Mouse (Mus musculus) cerebellum, postnatal 4 days (tissue): ENCODE measurements around the gene Osbpl8.
"Not testable (repeated sequence)": the region's sequence is repeated elsewhere in the genome, so short reads cannot be mapped to it uniquely, and the experiment has no call there.

Experiments
- DNase-seq, 2 experiments: peaks; one replicate each; pipeline ENCODE4 v3.0.0; 2022; ENCODE audit warnings: low spot score in 2 of 2, mixed read lengths in 1 of 2

Gene Osbpl8

DNA sequence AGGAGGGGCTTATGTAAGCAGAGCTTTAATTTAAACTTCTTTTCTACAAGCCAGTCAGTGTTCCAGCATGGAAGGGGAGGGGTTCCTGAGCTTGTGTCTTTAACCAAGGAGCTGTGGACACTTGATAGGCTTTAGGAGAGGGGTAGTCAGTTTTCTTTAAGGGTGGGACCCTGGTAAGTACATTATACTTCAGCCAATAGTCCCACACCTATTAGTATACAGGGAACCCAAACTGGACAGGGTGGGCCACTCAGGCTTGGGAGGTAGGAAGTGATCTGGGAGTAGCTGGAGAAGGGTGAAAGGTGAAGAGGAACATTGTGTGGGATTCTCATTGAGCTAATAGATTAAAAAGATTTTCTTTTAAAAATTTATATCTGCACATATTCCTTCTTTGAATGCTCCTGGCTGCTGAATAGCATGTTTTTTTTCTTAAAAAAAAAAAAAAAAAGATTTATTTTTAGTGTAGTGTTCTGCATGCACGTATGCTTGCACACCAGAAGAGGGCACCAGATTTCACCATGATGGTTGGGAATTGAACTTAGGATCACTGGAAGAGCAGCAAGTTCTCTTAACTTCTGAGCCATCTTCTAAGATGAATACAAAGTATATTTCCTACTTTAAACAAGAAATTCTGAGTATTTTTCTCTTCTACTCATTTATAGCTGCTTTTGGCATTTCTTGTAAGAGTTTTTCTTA lies 21.2 kb downstream of the Osbpl8 start:
- no peak for DNase-seq

DNA sequence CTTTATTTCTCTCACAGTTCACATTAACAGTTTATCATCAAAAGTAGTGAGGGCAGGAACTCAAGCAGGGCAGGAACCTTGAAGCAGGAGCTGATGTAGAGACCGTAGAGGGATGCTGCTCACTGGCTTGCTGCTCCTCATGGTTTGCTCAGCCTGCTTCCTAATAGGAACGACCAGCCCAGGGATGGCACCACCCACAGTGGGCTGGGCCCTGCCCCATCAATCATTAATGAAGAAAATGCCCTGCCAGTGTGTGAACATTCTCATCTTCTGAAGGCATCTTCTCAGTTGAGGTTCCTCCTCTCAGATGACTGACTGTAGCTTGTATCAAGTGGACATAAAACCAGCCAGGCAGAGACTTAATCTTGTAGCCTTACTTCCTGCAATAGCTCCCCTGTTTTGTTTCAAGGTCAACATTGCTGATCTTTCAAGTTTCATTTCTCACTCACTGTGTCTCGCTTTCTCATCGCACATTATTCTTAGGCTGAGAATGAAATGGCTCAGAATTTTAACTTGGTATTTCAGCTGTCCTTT lies 24.5 kb downstream of the Osbpl8 start:
- no peak for DNase-seq

DNA sequence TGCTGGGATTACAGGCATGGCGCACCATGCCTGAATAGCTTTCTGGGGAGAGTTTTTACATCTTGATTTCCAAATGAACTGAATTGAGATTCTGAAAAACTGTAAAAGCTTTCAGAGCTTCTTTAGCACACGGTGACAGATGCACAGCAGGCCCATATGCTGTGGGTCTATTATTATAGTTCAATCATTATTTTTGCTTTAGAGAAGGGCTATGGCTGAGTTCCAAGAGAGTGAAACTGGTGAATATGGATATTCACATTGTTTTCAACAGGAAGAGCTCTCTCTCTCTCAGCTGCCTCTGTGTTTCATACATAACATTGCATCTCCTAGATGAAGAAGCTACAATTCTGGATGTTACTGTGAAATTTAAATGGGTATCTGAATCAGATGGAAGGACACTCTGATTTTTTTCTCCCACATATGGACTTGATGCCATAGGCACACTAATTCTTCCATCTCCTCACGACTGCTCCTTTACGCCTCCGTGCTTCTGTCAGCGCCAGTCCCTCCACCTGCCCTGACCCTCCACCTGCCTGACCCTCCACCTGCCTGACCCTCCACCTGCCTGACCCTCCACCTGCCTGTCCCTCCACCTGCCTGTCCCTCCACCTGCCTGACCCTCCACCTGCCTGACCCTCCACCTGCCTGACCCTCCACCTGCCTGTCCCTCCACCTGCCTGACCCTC lies 25.7 kb downstream of the Osbpl8 start:
- DNase-seq: no peak

DNA sequence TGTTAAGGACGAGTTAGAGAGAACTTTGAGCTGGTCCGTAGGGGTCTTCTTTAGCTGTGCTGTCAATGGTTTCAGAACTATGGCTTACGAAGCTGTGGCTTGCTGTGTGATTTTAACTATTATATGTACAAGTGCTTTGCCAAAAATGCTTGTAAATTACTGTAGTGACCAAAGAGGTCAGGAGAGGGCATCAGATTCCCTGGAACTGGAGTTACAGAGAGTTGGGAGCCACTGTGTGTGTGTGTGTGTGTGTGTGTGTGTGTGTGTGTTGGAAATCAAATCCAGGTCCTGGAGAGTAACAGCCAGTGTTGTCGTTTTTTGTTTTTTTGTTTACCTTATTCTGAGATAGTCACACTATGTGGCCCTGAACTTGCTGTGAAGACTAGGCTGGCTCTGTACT lies 29.0 kb downstream of the Osbpl8 start:
- no peak for DNase-seq

DNA sequence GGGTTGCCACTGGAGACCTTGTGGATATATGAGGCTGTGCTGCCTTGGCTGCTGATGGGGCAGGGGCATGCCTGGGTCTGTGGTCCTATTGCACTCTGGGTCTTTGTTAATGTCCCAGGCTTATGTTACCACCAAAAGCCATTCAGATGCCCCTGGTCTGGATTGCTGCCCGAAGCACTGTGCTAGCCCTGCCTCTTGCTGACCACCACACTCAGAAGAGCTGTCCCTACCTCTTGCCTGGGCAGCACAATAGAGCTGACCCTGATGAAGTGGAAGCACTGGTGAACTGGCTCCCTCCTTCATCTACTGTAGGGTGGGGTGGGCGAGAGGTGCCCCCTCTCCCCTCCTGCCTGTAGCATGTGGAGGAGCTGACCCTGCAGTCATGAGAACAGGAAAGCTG lies 31.6 kb downstream of the Osbpl8 start:
- no peak for DNase-seq

DNA sequence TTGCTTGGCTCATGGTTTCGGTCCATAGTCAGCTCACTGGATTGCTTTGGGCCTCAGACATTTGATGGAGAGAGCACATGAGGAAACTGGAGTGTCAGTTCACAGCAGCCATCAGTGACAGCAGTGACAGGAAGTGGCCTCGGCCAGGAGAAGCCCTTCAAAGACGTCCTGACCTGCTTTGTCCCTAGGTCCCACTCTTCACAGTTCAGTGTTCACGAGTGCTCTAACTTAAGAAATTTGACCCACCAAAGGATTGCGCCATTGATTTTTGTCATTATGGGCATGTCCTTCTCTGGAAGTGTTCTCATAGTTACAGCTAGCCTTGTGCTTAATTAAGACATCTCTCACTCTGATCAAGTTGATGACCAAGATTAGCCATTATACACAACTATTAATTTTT lies 34.2 kb downstream of the Osbpl8 start:
- not testable (repeated sequence) for DNase-seq

DNA sequence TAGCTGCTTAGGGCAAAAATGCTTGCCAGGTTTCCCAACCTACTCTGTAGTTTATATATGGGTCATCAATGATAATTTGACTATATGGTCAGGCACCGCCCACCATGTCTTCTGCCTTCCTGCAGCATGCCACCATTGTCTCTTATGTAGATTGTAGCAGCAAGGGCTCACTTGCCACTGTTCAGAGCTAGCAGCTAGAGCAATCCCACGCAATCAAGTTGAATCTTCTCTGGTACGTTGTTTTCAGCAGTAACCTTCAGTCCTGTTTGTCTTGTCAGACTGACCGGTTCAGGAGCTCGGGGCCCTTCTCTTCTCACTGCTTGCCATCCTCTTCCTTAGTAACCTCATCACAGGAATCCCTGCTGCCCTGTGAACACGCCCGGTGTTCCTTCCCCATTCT lies 36.6 kb downstream of the Osbpl8 start:
- no peak for DNase-seq

DNA sequence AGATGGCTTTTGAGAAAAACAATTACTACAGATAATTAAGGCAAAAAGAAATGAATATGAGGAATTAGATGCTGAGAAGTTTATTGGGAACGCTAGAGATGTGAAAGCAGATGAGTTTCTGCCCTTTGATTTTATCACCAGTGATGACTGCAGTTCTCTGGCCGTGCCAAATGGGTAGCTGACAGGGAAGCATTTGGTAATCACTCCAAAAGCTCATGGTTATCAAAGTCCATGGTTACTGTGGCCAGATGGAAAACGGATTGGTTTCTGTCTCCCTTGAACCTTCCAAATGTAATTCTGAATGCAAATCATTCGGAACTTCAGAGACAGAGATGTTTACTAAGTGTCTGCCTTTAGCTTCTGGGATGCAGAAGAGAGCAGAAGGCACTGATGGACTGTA lies 37.1 kb downstream of the Osbpl8 start:
- DNase-seq: no peak

DNA sequence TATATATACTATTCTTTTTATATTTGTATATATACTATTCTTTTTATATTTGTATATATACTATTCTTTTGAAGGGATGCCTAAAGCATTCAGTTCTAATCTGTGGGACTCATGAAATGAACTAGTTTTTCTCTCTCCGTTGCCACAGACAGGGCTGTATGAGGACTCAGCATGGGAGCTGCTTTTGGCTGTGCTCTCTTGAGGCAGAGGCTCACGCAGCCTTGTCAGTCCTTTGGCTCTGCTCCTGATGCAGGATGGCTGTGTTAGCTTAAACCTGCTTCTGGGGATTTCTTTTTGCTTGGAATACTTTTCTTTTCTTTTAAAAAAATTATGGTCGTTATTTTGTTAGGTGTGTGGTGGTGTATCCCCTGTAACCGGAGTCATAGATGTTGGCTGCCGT lies 39.5 kb downstream of the Osbpl8 start:
- DNase-seq: no peak

DNA sequence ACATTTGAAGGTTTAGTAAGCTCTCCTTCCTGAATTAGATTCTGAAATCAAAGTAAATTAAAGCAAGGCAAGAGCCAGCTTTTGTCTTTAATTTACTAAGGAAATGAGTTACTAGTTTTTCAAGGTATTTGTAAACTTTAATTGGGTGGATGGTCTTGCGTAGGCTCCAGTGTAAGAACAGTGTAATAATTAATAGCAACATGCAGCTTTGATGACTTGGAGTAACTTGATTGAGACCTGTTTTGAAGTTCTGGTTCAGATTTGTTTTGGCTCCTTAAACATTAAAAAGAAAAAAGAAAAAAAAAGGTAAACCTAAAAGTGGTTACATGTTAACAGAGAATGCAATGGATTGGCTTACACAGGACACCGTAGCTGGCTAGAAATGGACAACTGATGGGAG lies 40.9 kb downstream of the Osbpl8 start:
- no peak for DNase-seq

DNA sequence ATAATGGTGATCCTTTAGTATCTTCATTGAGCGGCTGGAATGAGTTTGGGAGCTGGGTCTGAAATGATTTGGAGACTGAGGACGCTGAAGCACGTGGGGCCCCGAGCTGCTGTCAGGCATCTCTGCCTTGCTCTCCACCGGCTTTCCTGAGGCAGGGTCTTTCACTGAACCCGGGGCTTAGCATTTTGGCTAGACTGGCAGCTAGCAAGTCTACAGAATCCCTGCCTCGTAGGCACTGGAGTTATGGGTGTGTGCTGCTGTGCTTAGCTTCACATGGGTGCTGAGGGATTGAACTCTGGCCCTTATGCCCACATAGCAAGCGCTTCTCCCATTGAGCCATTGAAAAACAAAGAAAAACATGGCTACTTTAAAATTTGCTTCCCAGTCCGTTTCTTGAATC lies 42.8 kb downstream of the Osbpl8 start:
- DNase-seq: no peak

DNA sequence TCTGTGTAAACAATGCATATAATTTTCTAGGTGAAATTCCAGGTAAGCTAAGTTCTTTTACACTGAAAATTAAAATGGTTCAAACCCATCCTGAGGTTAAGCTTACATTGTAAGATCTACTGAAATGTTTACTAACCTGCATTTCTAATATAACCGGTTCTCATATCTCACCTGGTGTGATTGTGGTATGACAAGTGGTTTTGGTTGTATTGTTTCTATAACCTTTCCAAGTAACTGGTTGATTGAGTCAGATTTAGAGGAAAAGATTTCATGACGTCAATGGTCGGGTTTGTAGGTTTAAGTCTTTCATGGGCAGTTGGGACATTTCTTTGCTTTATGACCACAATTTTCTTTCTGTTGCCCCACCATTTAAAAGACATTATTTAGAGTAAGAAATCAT lies 49.5 kb downstream of the Osbpl8 start:
- no peak for DNase-seq

DNA sequence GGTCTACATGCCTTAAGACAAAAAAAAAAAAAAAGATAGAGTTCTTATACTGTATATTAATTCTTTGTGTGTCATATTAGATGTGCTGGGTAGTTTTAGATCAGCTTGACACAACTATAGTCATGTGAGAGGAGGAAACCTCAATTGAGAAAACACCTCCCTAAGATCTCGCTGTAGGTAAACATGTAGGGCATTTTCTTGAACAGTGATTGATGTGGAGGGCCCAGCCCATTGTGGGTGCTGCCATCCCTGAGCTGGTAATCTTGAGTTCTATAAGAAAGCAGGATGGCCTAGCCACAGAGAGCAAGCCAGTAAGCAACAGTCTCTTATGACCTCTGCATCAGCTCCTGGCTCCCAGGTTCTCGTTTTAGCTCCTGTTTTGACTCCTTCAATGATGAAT lies 50.1 kb downstream of the Osbpl8 start:
- DNase-seq: no peak

DNA sequence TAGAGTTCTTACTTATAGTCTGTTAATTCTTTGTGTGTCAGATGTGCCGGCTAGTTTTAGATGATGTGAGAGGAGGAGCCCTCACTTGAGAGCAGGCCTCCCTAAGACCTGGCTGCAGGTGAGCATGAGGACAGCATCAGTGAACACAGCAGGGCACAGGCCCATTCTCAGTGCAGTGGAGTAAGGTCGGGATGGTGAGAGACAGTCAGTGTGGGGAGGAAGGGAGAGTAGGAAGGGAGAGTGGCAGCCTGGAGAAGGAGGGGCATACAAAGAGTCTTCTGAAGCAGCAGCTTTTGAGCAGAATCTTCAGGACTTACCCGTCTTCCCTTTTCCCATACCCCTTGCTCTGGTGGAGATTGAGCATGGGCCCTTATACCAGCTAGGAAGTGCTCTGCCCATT lies 51.0 kb downstream of the Osbpl8 start:
- DNase-seq: no peak

DNA sequence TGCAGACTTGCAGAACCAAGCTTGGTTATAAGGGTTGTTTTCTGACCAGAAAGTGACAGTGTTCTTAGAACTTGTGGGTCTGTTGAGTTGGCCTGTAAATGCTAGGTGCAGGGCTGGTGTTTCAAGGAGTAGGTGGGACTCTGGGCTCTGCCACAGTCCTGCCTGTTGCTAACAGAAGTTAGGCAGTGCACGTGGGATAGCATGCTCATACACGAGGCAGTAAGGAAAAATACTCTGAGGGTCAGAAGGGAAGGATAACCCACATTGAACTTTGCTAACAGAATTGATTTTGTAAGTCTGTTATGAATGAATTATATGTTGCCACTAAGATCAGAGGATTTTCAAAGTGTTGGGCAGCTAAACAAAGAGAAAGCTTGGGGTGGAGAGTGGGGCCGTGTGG lies 51.6 kb downstream of the Osbpl8 start:
- no peak for DNase-seq

DNA sequence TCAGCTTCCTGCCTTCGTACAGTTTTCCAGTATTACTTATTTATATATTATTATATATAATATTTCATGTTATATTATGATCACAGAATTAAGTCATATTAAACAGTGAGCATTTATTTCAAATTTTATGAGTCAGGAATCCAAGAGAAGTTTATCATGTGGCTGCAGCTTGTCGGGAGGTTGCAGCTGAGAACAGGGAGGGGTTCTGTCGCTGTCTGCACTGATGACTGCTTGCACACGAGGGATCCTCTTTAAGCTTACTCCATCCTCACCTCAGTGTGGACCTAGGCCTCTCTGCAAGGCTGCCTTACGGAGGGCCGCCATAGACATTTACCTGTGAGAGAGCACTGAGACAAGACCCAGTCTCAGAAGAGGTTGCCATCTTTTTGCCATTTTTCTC lies 58.0 kb downstream of the Osbpl8 start:
- DNase-seq: no peak

DNA sequence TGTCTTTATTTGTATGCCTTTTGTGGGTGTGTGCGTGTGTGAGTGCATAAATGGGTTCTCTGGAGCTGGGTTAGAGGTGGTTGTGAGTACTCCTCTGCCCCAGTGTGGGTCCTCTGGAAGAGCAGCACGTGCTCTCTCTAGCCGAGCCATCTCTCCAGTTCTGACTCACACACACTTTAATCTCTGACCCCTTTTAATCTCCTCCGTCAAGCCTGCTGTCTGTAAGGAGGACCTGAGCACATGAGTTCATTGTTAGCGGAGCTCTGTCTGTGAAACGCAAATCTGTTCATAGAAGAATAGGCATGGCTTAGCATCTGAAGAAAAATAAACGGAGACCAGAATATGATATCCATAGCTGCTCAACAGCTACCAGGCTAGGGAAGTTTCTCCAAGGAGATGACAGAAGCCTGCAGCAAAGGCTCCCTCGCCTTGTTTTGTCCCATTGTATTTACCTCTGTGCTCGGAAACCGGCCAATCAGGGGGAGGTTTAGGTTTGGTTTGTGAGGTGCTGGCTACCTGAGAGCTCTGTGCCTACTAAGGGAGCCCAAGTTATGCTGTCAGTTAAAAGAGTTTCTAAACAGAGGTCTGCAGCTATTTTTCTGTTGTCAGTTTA lies 58.8 kb downstream of the Osbpl8 start:
- DNase-seq: no peak

DNA sequence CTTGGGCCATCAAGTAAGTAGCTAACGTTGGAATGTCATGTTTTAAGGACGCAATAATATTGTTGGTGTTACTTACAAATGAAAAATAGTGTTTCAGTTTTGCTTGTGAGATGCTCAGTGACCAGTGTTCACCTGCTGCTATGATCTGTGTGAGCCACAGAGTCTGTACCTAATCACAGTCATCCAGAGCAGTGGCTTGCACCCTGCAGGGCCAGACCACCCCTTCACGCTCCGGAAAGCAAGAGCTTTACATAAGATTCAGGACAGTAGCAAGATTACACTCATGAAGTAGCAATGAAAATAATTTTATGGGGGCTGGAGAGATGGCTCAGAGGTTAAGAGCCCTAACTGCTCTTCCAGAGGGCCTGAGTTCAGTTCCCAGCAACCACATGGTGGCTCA lies 60.1 kb downstream of the Osbpl8 start:
- DNase-seq: no peak

DNA sequence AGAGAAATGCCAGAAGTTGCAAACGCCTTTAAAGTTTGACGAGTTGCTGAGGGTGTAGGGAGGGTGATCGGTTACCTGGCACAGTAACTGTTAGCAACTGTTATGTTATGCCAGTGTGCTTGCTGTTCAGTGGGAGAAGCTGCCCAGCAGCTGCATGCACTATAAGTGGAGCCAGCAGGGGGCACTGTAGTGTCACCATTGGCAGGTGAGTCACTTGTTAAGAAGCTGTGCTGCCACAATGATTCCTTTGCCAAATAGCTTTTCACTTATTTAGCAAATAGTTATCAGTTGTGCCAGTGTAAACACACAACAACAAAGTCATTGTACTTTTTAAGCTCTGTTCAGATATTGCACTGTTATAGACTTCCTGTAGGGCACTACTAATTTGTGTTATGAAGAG lies 62.0 kb downstream of the Osbpl8 start:
- peak; percentile 84 to 89 for DNase-seq

DNA sequence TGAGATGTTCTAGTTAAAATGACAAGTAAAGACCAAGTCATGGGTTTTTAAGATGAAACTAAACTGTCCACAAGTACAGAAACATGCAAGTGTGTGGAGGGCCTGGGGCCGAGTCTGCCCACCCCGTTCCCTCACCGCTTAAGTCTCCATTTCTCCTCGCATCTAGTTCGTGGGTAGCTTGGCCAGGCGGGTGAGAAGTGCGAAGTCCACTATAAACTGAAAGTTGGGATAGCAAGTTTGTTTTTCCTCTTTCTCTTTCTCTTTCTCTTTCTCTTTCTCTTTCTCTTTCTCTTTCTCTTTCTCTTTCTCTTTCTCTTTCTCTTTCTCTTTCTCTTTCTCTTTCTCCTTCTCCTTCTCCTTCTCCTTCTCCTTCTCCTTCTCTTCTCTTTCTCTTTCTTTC lies 67.7 kb downstream of the Osbpl8 start:
- not testable (repeated sequence) for DNase-seq

DNA sequence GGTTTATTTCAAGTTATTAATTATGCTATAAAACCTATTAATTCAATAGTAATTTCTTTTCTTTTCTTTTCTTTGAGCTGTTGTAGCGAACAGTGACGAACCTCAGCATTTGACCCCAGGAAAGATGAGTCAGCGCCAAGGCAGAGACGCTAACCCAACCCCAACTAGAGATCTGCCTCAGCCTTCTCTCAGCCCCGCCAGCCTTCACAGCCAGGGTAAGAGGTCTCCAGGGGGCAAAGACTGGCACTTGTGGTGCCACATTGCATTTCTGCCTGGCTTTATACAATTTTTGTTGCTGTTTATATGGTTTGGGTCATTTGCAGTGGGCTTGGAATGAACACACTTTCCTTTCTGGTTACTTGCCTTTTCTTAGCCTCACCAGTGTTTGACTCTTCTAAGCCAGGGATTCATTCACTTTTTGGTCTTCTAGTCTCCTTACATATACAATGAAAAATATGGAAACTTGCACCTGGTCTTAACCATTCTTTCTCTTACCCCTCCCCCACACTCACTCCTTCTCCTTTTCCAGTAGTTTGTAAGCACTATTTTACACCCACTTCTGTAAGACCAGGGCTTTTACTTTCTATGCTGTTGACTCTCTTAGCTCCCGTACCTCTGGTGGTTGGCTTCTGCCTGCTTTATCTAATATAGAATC lies 69.1 kb downstream of the Osbpl8 start:
- no peak for DNase-seq

DNA sequence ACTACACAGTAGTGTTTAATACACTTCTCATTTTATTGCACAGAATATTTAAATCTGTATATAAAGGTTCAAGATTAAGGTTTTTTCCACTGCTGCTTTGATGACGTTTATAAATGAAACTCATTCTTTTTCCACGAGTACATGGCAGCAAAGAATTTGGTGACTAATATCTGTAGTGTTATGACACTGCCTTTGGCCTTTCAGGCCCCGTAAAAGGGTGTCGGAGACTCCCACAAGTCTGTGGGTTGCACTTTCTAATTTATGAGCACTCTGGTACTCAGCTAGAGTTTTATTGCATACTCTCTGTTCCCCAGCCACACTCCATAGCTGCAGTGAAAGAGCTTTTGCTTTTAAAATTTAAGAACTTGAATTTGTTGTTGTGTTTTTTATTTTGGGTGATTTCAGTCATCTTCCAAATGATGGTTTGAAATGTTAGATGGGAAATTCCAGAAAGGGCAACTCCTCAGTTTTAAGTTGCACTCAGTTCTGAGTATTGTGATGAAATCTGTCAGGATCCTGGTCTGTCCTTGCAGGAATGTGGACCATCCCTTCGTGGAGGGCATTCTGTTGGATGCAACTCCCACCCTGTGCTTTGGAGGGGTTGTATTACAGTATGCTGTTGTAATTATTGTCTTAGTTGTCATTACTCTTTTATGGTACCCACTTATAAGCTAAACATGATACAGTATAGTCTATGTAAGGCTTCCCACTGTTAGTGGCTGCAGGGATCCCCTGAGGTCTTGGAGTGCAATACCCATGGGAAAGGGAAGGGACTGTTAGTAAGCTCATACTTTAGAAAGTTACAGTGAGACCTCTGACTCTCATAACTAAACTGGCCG lies 70.1 kb downstream of the Osbpl8 start:
- no peak for DNase-seq
